Mouse (Mus musculus) hematopoietic stem cell, adult 5-6 weeks (primary cell): ENCODE data around the gene Tada3. TPM values are rescaled to one million over a fixed set of nuclear protein-coding genes. Genes with fewer than 3 reads are reported as not detected.
A peak's percentile ranks its signal among the peaks of the same experiment; 100 is the strongest.

Source experiments
- ATAC-seq, 2 experiments: fragments of 125-278 bp in 1 of 2; replicated peaks in 1 of 2; 2 replicates each; pipeline ENCODE4 v1.8.0; 2016 to 2017; ENCODE audit warnings: inconsistent platforms in 2 of 2, mild to moderate bottlenecking in 2 of 2, moderate number of reproducible peaks in 2 of 2, low read depth in 1 of 2, moderate TSS enrichment in 1 of 2; ENCODE audit not compliant: low FRiP score in 2 of 2, poor library complexity in 2 of 2, severe bottlenecking in 2 of 2, insufficient read depth in 1 of 2, low TSS enrichment in 1 of 2
- total RNA-seq: library from RNA; stranded (forward); fragments of 172-1452, 232-1000 nt; gene quantifications from 2 replicates; pipeline ENCODE4 v1.2.3, GENCODE M21; 2017

Tada3 gene
- total RNA-seq, 1 experiment from 2014 or later = 37.9 TPM

DNA sequence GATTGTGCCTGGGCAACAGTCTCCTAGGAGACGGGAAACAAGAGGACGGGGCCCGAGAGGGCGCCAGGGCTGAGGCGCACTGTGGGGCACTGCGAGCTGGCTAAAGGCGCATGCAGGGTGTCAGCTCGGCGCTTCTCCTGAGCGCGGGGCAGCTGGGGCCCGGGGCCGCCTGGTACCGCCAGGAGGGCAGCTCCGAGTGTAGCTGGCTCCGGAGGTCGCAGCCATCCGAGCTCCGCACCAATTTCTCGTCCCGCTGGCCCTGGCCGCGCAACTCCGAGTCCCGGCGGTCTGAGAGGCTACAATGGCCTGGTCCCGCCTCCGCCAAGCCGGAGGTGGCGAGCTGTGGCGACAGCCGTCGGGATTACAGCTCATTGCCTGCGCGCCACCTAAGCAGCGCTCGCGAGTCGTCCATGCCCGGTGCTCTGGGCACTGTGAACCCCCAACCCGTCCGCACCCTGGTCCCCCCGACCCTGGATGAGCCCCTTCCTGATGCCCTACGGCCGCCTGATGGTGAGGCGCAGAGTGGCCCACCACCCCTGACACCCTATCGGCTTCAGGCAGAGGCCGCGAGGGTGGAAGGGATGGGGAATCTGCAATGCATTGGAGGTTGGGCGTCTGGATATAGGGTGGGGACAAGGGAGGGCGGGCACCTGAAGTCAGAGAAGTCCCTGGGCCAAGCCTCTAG, 14.8 kb upstream of the Tada3 start:
- ATAC-seq = peak; percentile 63 to 74

GRCm38 (mm10) chr6:113392015-113392386, 14.3 kb upstream of the Tada3 start:
- ATAC-seq = no peak

GRCm38 (mm10) chr6:113390715-113391114, 13.0 kb upstream of the Tada3 start:
- no peak for ATAC-seq

DNA sequence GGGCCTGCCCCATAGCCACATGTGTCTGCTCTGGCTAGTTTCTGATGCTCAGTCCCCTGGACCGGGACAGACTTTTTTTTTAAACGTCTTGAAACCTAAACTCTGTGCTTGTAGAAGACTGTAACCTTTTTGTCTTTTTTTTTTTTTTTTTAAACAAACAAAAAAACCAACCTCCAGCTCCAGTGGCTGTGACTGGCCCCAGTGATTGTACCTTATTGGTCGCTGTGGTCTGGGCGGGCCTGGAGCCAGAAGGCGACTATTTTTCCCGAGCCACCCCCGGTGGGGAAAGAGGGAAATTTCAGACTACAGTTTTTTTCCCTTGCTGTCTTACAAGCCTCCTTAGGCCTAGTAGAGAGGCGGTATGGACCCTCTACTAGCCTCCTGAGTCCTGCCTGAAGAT, 11.3 kb upstream of the Tada3 start, which contains the start of gene Ttll3:
Gene Ttll3 (plus strand): TSS at position 301 of the 400 bp plus-strand sequence.
- ATAC-seq = no peak

DNA sequence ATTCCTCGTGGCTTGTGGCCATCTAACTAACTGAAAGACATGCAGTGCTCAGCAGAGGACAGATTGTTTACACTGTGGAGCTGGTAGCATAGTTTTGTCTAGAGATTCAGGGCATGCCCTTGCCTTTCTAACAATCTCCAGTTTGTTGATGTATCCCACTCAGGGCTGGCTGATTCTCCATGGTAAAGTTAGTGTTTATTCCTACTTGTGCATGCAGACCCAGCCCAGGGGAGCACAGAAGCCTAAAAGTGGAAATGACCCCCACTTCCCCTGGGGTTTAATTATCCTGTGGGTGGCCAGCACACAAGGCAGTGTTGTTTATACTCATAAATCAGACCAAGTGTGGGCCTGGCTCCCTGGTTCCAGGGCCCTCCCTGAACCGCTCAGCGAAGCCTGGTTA, 8.3 kb upstream of the Tada3 start:
- ATAC-seq = no peak

GRCm38 (mm10) chr6:113385160-113385714, 7.6 kb upstream of the Tada3 start:
- no peak for ATAC-seq

- no peak for ATAC-seq
Measured at GRCm38 (mm10) chr6:113384351-113384927, 6.8 kb upstream of the Tada3 start.

DNA sequence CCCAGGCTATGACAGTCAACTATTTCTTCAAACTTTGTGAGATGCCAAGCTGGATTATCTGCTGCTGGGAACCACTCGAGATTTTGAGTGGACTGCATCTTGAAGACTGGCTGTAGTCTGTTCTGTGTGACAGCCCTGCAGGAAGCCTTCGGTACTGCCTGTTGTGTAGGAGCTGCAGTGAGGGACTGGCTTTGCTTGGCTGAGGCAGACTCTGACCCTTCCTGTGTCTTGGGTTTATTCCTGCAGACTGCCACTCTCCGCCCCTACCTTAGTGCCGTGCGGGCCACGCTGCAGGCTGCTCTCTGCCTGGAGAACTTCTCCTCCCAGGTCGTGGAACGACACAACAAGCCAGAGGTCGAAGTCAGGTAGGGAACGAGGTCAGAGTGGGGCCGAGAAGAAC, 2.8 kb upstream of the Tada3 start:
- no peak for ATAC-seq

DNA sequence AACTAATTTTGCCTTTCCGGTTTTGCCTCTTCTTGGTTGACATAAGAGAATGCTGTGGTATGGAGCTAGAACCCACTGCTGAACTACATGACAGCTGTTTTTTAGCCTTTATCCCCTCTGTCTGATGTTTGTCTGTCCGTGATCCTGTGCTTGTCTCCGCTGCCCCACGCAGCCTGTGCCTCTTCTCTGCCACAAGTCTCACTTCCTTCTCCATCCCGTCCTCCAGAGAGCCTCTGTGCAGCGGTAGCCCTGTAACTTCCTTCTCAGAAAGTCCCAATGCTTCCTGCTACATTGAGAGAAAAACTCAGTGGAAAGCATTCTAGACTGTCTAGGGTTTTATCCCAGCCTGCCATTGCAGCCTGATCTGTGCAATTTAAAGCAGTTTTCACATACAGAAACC, 1.6 kb upstream of the Tada3 start:
- peak in 1 of 2 experiments; percentile 18; a peak in 1 of 4 replicates for ATAC-seq

DNA sequence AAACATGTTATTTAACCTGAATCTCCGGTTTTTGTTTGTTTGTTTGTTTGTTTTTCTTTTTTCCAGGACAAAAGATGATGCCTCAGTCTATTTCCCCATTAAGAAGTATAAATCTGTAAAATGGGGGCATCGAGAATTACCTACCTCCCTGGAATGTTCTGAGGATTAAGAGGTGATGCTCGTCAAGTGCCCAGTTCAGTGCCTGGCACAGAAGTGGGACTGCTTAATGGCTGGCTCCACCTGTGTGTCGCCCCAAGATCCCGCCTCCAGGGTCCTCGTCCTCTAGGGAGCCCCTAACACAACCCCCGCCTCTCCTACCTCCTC, 549 bp downstream of the Tada3 start:
- ATAC-seq = no peak; a peak in 1 of 4 replicates

- no peak for ATAC-seq
Measured at GRCm38 (mm10) chr6:113373491-113373890, 4.2 kb downstream of the Tada3 start.

- no peak for ATAC-seq
Measured at GRCm38 (mm10) chr6:113370194-113370929, 7.3 kb downstream of the Tada3 start.

GRCm38 (mm10) chr6:113368577-113368976, 9.1 kb downstream of the Tada3 start:
- ATAC-seq = no peak

- no peak for ATAC-seq
Measured at GRCm38 (mm10) chr6:113368124-113368523, 9.6 kb downstream of the Tada3 start.

DNA sequence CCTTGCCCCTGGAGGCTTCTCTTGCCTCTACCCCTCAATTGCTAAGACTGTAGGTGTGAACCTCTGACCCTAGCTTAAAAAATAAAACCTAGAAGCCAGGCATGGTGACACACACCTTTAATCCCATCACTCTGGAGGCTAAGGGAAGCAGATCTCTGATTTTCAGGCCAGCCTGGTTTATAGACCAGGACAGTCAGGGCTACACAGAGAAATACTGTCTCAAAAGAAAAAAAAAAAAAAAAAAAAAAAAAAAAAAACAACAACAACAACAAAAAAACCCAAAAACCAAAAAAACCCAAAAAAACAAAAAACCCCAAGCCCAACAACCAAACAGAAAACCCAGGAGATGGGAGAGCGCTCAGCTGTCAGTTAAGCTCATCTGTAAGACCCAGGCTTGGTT, 10.1 kb downstream of the Tada3 start:
- ATAC-seq = no peak

DNA sequence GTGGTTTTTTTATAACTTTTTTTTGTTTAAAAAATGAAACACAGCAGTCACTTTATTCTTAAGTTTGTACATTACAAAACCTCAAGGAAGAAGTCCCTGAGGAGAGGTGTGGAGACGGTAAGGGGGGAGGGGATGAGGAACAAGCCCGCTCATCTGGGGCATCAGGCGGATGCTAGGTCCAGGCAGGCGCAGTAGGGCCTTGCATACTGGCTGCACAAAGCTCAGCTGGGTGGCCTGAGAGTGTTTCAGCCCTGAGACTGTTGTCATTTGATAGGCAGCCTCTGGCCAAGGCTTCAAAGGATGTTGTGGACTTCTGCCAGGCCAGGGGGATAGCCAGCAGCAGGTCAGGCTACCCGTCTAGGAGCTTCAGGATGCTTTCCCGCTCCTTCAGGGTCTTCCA, 11.0 kb downstream of the Tada3 start:
- no peak for ATAC-seq

- ATAC-seq = no peak
Measured at GRCm38 (mm10) chr6:113364518-113365135, 13.1 kb downstream of the Tada3 start.

GRCm38 (mm10) chr6:113362241-113362640, 15.4 kb downstream of the Tada3 start:
- ATAC-seq = no peak
